Mouse (Mus musculus): ENCODE measurements around the gene Gpm6b. TPM values are rescaled to one million over a fixed set of nuclear protein-coding genes. Genes with fewer than 3 reads are reported as not detected.

The Gpm6b gene
- polyA plus RNA-seq, 1 experiment from 2014 or later, result 104 TPM

GRCm38 (mm10) chrX:166315251-166315650, 76.5 kb downstream of the Gpm6b start:
- Histone ChIP-seq H3K4me1 (replicated peaks; ENCODE audit: control insufficient read depth, insufficient read depth, low read length) (no peaks in the 10 kb centered on the region), H3K9me3 (ENCODE audit: control insufficient read depth, low read length) (no peaks in the 10 kb centered on the region), H3K9ac (ENCODE audit: low read length) (no peak overlapping the region), H3K27ac (ENCODE audit: low read depth, low read length) (no peak overlapping the region), H3K27me3 (ENCODE audit: control insufficient read depth, insufficient read depth, low read length) (peaks cover 2% of the 10 kb centered on the region), H3K4me2 (ENCODE audit: low read depth, low read length, severe bottlenecking) (no peak overlapping the region), H3K4me3 (ENCODE audit: low read depth, low read length) (no peak overlapping the region), H3K36me3 (ENCODE audit: control insufficient read depth, insufficient read depth, low read length) (no peaks in the 10 kb centered on the region)
- WGBS, result 76% methylated on average over 1 of the region's 1 CpGs
- DNase-seq (ENCODE audit: low spot score) (no peak), ATAC-seq (replicated peaks; ENCODE audit: low FRiP score) (no peak)

- no peak for DNase-seq (ENCODE audit: low spot score)
These were observed 78.1 kb downstream of the Gpm6b start for GRCm38 (mm10) chrX:166316552-166317375.

GRCm38 (mm10) chrX:166317376-166317679, 78.6 kb downstream of the Gpm6b start:
- H3K4me2 ChIP-seq (ENCODE audit: low read depth, low read length, severe bottlenecking), result no peak overlapping the region
- no peaks in the 10 kb centered on the region for H3K9me3 ChIP-seq (ENCODE audit: control insufficient read depth, low read length)
- DNase-seq (ENCODE audit: low spot score) (no peak), ATAC-seq (replicated peaks; ENCODE audit: low FRiP score) (no peak)
- 0 out of 2 replicates have a peak overlapping the region, but pooled peaks have one; percentile 25 for H3K27ac ChIP-seq (ENCODE audit: low read depth, low read length)
- no peak overlapping the region for H3K9ac ChIP-seq (ENCODE audit: low read length)
- H3K36me3 ChIP-seq (ENCODE audit: control insufficient read depth, insufficient read depth, low read length), result no peaks in the 10 kb centered on the region
- no peaks in the 10 kb centered on the region for H3K4me1 ChIP-seq (replicated peaks; ENCODE audit: control insufficient read depth, insufficient read depth, low read length)
- peaks cover 2% of the 10 kb centered on the region for H3K27me3 ChIP-seq (ENCODE audit: control insufficient read depth, insufficient read depth, low read length)
- H3K4me3 ChIP-seq (ENCODE audit: low read depth, low read length), result no peak overlapping the region
- WGBS, result 92% methylated on average over 1 of the region's 1 CpGs

More at GRCm38 (mm10) chrX:166316552-166317375, 78.1 kb downstream of the Gpm6b start:
- ATAC-seq (replicated peaks; ENCODE audit: low FRiP score), result peak; percentile 78
- H3K36me3 ChIP-seq (ENCODE audit: control insufficient read depth, insufficient read depth, low read length), result no peaks in the 10 kb centered on the region
- H3K9ac ChIP-seq (ENCODE audit: low read length), result no peak overlapping the region
- H3K4me2 ChIP-seq (ENCODE audit: low read depth, low read length, severe bottlenecking), result no peak overlapping the region
- 44% methylated on average over 7 of the region's 7 CpGs for WGBS
- no peaks in the 10 kb centered on the region for H3K4me1 ChIP-seq (replicated peaks; ENCODE audit: control insufficient read depth, insufficient read depth, low read length)
- H3K4me3 ChIP-seq (ENCODE audit: low read depth, low read length), result no peak overlapping the region
- H3K9me3 ChIP-seq (ENCODE audit: control insufficient read depth, low read length), result no peaks in the 10 kb centered on the region
- H3K27ac ChIP-seq (ENCODE audit: low read depth, low read length), result 0 out of 2 replicates have a peak overlapping the region, but pooled peaks have one; percentile 37
- peaks cover 2% of the 10 kb centered on the region for H3K27me3 ChIP-seq (ENCODE audit: control insufficient read depth, insufficient read depth, low read length)

GRCm38 (mm10) chrX:166323226-166323625, 84.5 kb downstream of the Gpm6b start:
- no peak overlapping the region for H3K27ac ChIP-seq (ENCODE audit: low read depth, low read length)
- WGBS, result 86% methylated on average over 3 of the region's 3 CpGs
- H3K4me1 ChIP-seq (replicated peaks; ENCODE audit: control insufficient read depth, insufficient read depth, low read length), result 0 out of 2 replicates have a peak, but pooled peaks cover 3% of the 10 kb centered on the region
- ATAC-seq (replicated peaks; ENCODE audit: low FRiP score) (no peak), DNase-seq (ENCODE audit: low spot score) (no peak)
- no peak overlapping the region for H3K4me2 ChIP-seq (ENCODE audit: low read depth, low read length, severe bottlenecking)
- no peaks in the 10 kb centered on the region; the same call in 1 of the 2 replicates for H3K27me3 ChIP-seq (ENCODE audit: control insufficient read depth, insufficient read depth, low read length)
- H3K36me3 ChIP-seq (ENCODE audit: control insufficient read depth, insufficient read depth, low read length), result no peaks in the 10 kb centered on the region
- no peak overlapping the region for H3K9ac ChIP-seq (ENCODE audit: low read length)
- no peak overlapping the region for H3K4me3 ChIP-seq (ENCODE audit: low read depth, low read length)
- H3K9me3 ChIP-seq (ENCODE audit: control insufficient read depth, low read length), result no peaks in the 10 kb centered on the region

GRCm38 (mm10) chrX:166327621-166328020, 88.9 kb downstream of the Gpm6b start:
- Histone ChIP-seq H3K4me2 (ENCODE audit: low read depth, low read length, severe bottlenecking) (no peak overlapping the region), H3K9me3 (ENCODE audit: control insufficient read depth, low read length) (no peaks in the 10 kb centered on the region), H3K9ac (ENCODE audit: low read length) (no peak overlapping the region), H3K27ac (ENCODE audit: low read depth, low read length) (peak overlapping the region; percentile 78), H3K4me3 (ENCODE audit: low read depth, low read length) (no peak overlapping the region), H3K4me1 (replicated peaks; ENCODE audit: control insufficient read depth, insufficient read depth, low read length) (0 out of 2 replicates have a peak, but pooled peaks cover 3% of the 10 kb centered on the region), H3K36me3 (ENCODE audit: control insufficient read depth, insufficient read depth, low read length) (no peaks in the 10 kb centered on the region), H3K27me3 (ENCODE audit: control insufficient read depth, insufficient read depth, low read length) (no peaks in the 10 kb centered on the region; the same call in 1 of the 2 replicates)
- no peak for DNase-seq (ENCODE audit: low spot score)
- no peak for ATAC-seq (replicated peaks; ENCODE audit: low FRiP score)
- WGBS, result 55% methylated on average over 5 of the region's 5 CpGs

- H3K4me1 ChIP-seq (replicated peaks; ENCODE audit: control insufficient read depth, insufficient read depth, low read length), result 0 out of 2 replicates have a peak, but pooled peaks cover 3% of the 10 kb centered on the region
- no peaks in the 10 kb centered on the region; the same call in 1 of the 2 replicates for H3K27me3 ChIP-seq (ENCODE audit: control insufficient read depth, insufficient read depth, low read length)
- WGBS, result 39% methylated on average over 3 of the region's 3 CpGs
- no peak overlapping the region for H3K4me3 ChIP-seq (ENCODE audit: low read depth, low read length)
- no peak overlapping the region for H3K9ac ChIP-seq (ENCODE audit: low read length)
- DNase-seq (ENCODE audit: low spot score), result peak; percentile 46
- peak overlapping the region; percentile 78 for H3K27ac ChIP-seq (ENCODE audit: low read depth, low read length)
- H3K9me3 ChIP-seq (ENCODE audit: control insufficient read depth, low read length), result no peaks in the 10 kb centered on the region
- no peaks in the 10 kb centered on the region for H3K36me3 ChIP-seq (ENCODE audit: control insufficient read depth, insufficient read depth, low read length)
- peak overlapping the region; percentile 18; the same call in 1 of the 2 replicates for H3K4me2 ChIP-seq (ENCODE audit: low read depth, low read length, severe bottlenecking)
- ATAC-seq (replicated peaks; ENCODE audit: low FRiP score), result peak; percentile 35
These were observed 89.6 kb downstream of the Gpm6b start for GRCm38 (mm10) chrX:166328219-166328901.

- 24% methylated on average over 9 of the region's 9 CpGs for WGBS
- peak; percentile 92 for ATAC-seq (replicated peaks; ENCODE audit: low FRiP score)
- DNase-seq (ENCODE audit: low spot score), result peak; percentile 71
- Histone ChIP-seq H3K27me3 (ENCODE audit: control insufficient read depth, insufficient read depth, low read length) (no peaks in the 10 kb centered on the region; the same call in 1 of the 2 replicates), H3K9ac (ENCODE audit: low read length) (no peak overlapping the region), H3K4me2 (ENCODE audit: low read depth, low read length, severe bottlenecking) (no peak overlapping the region), H3K9me3 (ENCODE audit: control insufficient read depth, low read length) (no peaks in the 10 kb centered on the region), H3K36me3 (ENCODE audit: control insufficient read depth, insufficient read depth, low read length) (no peaks in the 10 kb centered on the region), H3K4me3 (ENCODE audit: low read depth, low read length) (no peak overlapping the region), H3K4me1 (replicated peaks; ENCODE audit: control insufficient read depth, insufficient read depth, low read length) (0 out of 2 replicates have a peak, but pooled peaks cover 3% of the 10 kb centered on the region), H3K27ac (ENCODE audit: low read depth, low read length) (peak overlapping the region; percentile 78)
These were observed 90.3 kb downstream of the Gpm6b start for GRCm38 (mm10) chrX:166328904-166329451.

- 89% methylated on average over 6 of the region's 6 CpGs for WGBS
- DNase-seq (ENCODE audit: low spot score) (no peak), ATAC-seq (replicated peaks; ENCODE audit: low FRiP score) (no peak)
- Histone ChIP-seq H3K27me3 (ENCODE audit: control insufficient read depth, insufficient read depth, low read length) (no peaks in the 10 kb centered on the region; the same call in 1 of the 2 replicates), H3K36me3 (ENCODE audit: control insufficient read depth, insufficient read depth, low read length) (no peaks in the 10 kb centered on the region), H3K27ac (ENCODE audit: low read depth, low read length) (no peak overlapping the region), H3K9me3 (ENCODE audit: control insufficient read depth, low read length) (no peaks in the 10 kb centered on the region), H3K4me3 (ENCODE audit: low read depth, low read length) (no peak overlapping the region), H3K9ac (ENCODE audit: low read length) (no peak overlapping the region), H3K4me2 (ENCODE audit: low read depth, low read length, severe bottlenecking) (no peak overlapping the region), H3K4me1 (replicated peaks; ENCODE audit: control insufficient read depth, insufficient read depth, low read length) (no peaks in the 10 kb centered on the region)
These were observed 95.9 kb downstream of the Gpm6b start for GRCm38 (mm10) chrX:166334516-166335136.
